Mouse (Mus musculus): ENCODE measurements around the gene Hist1h2af.
"Not testable (repeated sequence)": the region's sequence is repeated elsewhere in the genome, so short reads cannot be mapped to it uniquely, and the experiment has no call there.

Gene Hist1h2af

GRCm38 (mm10) chr13:23555839-23556416 lies 22.2 kb downstream of the Hist1h2af start:
- DNase-seq (ENCODE audit: low read depth, low spot score): peak; percentile 96

- DNase-seq (ENCODE audit: low read depth, low spot score): no peak
These were observed 23.2 kb downstream of the Hist1h2af start for GRCm38 (mm10) chr13:23556906-23557305.

GRCm38 (mm10) chr13:23560699-23561098 lies 27.0 kb downstream of the Hist1h2af start:
- not testable (repeated sequence) for DNase-seq (ENCODE audit: low read depth, low spot score)

- not testable (repeated sequence) for DNase-seq (ENCODE audit: low read depth, low spot score)
These were observed 27.8 kb downstream of the Hist1h2af start for GRCm38 (mm10) chr13:23561531-23561882.

- DNase-seq (ENCODE audit: low read depth, low spot score): peak; percentile 96
These were observed 28.4 kb downstream of the Hist1h2af start, which contains the start of gene Hist1h3e for GRCm38 (mm10) chr13:23561883-23562659. Gene Hist1h3e (minus strand): TSS chr13:23562369.

- DNase-seq (ENCODE audit: low read depth, low spot score): peak; percentile 90
These were observed 29.2 kb downstream of the Hist1h2af start for GRCm38 (mm10) chr13:23562699-23563462.

GRCm38 (mm10) chr13:23564482-23564881 lies 30.8 kb downstream of the Hist1h2af start:
- DNase-seq (ENCODE audit: low read depth, low spot score): peak; percentile 63

- DNase-seq (ENCODE audit: low read depth, low spot score): peak; percentile 61
These were observed 36.7 kb downstream of the Hist1h2af start for GRCm38 (mm10) chr13:23570261-23571021.

- DNase-seq (ENCODE audit: low read depth, low spot score): peak; percentile 96
These were observed 37.4 kb downstream of the Hist1h2af start, which contains the start of the genes Hist1h2ae and Hist1h2bg for GRCm38 (mm10) chr13:23571022-23571503. Gene Hist1h2ae (minus strand): TSS chr13:23571220. Gene Hist1h2bg (plus strand): TSS chr13:23571396.

GRCm38 (mm10) chr13:23571504-23572217 lies 38.0 kb downstream of the Hist1h2af start:
- peak; percentile 57 for DNase-seq (ENCODE audit: low read depth, low spot score)

- peak; percentile 57 for DNase-seq (ENCODE audit: low read depth, low spot score)
These were observed 38.7 kb downstream of the Hist1h2af start for GRCm38 (mm10) chr13:23572218-23573033.

GRCm38 (mm10) chr13:23573034-23573897 lies 39.6 kb downstream of the Hist1h2af start:
- DNase-seq (ENCODE audit: low read depth, low spot score): peak; percentile 26

- DNase-seq (ENCODE audit: low read depth, low spot score): peak; percentile 97
These were observed 40.3 kb downstream of the Hist1h2af start, which contains the start of the genes Hist1h2bf and Hist1h2ad for GRCm38 (mm10) chr13:23573898-23574524. Gene Hist1h2bf (minus strand): TSS chr13:23574196. Gene Hist1h2ad (plus strand): TSS chr13:23574381.

- peak; percentile 20 for DNase-seq (ENCODE audit: low read depth, low spot score)
These were observed 41.0 kb downstream of the Hist1h2af start for GRCm38 (mm10) chr13:23574546-23575170.

- peak; percentile 90 for DNase-seq (ENCODE audit: low read depth, low spot score)
These were observed 41.7 kb downstream of the Hist1h2af start, which contains the start of gene Hist1h3d for GRCm38 (mm10) chr13:23575271-23575851. Gene Hist1h3d (plus strand): TSS chr13:23575763.

GRCm38 (mm10) chr13:23575864-23576313 lies 42.2 kb downstream of the Hist1h2af start:
- DNase-seq (ENCODE audit: low read depth, low spot score): not testable (repeated sequence)

GRCm38 (mm10) chr13:23576351-23576881 lies 42.7 kb downstream of the Hist1h2af start:
- peak; percentile 67 for DNase-seq (ENCODE audit: low read depth, low spot score)

Measured in 3T3-L1 (cell line).